Mouse (Mus musculus) CH12.LX (cell line): ENCODE data around the gene Map3k14. TPM values are rescaled to one million over a fixed set of nuclear protein-coding genes. Genes with fewer than 3 reads are reported as not detected.

Experiments used
- DNase-seq: peaks from one replicate; pipeline ENCODE4 v3.0.0-alpha.2; 2013; ENCODE audit errors: extremely low read depth
- H3K27ac ChIP-seq: 2 replicates; pipeline ENCODE4 v1.5.1; 2012; ENCODE audit warnings: low read depth, mild to moderate bottlenecking, control low read depth, moderate library complexity; ENCODE audit not compliant: insufficient read depth
- H3K27me3 ChIP-seq: replicated peaks from 2 replicates; pipeline ENCODE3; 2012; ENCODE audit warnings: inconsistent platforms
- H3K36me3 ChIP-seq, 2 experiments: replicated peaks in 1 of 2; 2 replicates each; pipeline versions ENCODE3 to v1.6.1; 2012; ENCODE audit warnings: inconsistent platforms in 1 of 2, low read length in 1 of 2, mild to moderate bottlenecking in 1 of 2, mixed read lengths in 1 of 2, moderate library complexity in 1 of 2; ENCODE audit not compliant: control insufficient read depth in 1 of 2, insufficient read depth in 1 of 2
- H3K4me1 ChIP-seq, 2 experiments: 2 replicates each; pipeline ENCODE4 v1.6.1; 2012; ENCODE audit warnings: inconsistent platforms in 1 of 2, moderate library complexity in 1 of 2; ENCODE audit not compliant: insufficient read depth in 2 of 2, control insufficient read depth in 1 of 2
- H3K4me2 ChIP-seq: 2 replicates; pipeline ENCODE4 v1.6.1; 2012; ENCODE audit warnings: low read depth, mild to moderate bottlenecking, control low read depth; ENCODE audit not compliant: poor library complexity, insufficient read depth, severe bottlenecking
- H3K4me3 ChIP-seq, 3 experiments: fragments of 150-350 bp in 1 of 3; sonication (generic) in 1 of 3; replicated peaks in 1 of 3; 2 replicates each; pipeline versions ENCODE3 to v1.5.1; 2011 to 2012; ENCODE audit warnings: low read depth in 2 of 3, low read length in 2 of 3, mild to moderate bottlenecking in 2 of 3, moderate library complexity in 2 of 3, control low read depth in 1 of 3, improper control_type of control experiment in 1 of 3, inconsistent platforms in 1 of 3, mixed read lengths in 1 of 3; ENCODE audit not compliant: poor library complexity in 1 of 3
- H3K79me2 ChIP-seq: replicated peaks from 2 replicates; pipeline ENCODE4 v1.6.1; 2012; ENCODE audit warnings: mild to moderate bottlenecking, moderate library complexity; ENCODE audit not compliant: control insufficient read depth, poor library complexity, insufficient read depth, severe bottlenecking; ENCODE audit errors: extremely low read depth
- H3K9ac ChIP-seq: 2 replicates; pipeline ENCODE4 v1.6.1; 2012; ENCODE audit warnings: low read depth, mild to moderate bottlenecking, control low read depth, moderate library complexity; ENCODE audit not compliant: insufficient read depth
- H3K9me3 ChIP-seq: replicated peaks from 2 replicates; pipeline ENCODE3; 2012; ENCODE audit warnings: low read length, inconsistent platforms, mixed read lengths
- BHLHE40 ChIP-seq: IDR thresholded peaks from 2 replicates; pipeline ENCODE4 v1.6.1; 2011; ENCODE audit warnings: mild to moderate bottlenecking, low read depth, low read length, improper control_type of control experiment
- CTCF ChIP-seq, 2 experiments: IDR thresholded peaks in 1 of 2; conservative IDR thresholded peaks in 1 of 2; 2 replicates each; pipeline ENCODE4 v1.5.1; 2011 to 2012; ENCODE audit warnings: low read depth in 2 of 2, low read length in 2 of 2, improper control_type of control experiment in 1 of 2, inconsistent platforms in 1 of 2, mild to moderate bottlenecking in 1 of 2, moderate library complexity in 1 of 2
- HCFC1 ChIP-seq: IDR thresholded peaks from 2 replicates; pipeline ENCODE4 v1.6.1; 2012; ENCODE audit warnings: low read depth, mild to moderate bottlenecking, inconsistent platforms, low read length, improper control_type of control experiment
- IRF4 ChIP-seq: IDR thresholded peaks from 2 replicates; pipeline ENCODE4 v1.6.1; 2014; ENCODE audit warnings: low read depth, mild to moderate bottlenecking, inconsistent platforms, low read length, improper control_type of control experiment
- MEF2A ChIP-seq: IDR thresholded peaks from 2 replicates; pipeline ENCODE4 v1.6.1; 2014; ENCODE audit warnings: low read depth, mild to moderate bottlenecking, inconsistent platforms, low read length, improper control_type of control experiment, borderline replicate concordance
- NELFE ChIP-seq: IDR thresholded peaks from 2 replicates; pipeline ENCODE4 v1.6.1; 2011; ENCODE audit warnings: low read depth, low read length, improper control_type of control experiment
- NRF1 ChIP-seq: IDR thresholded peaks from 2 replicates; pipeline ENCODE4 v1.6.1; 2014; ENCODE audit warnings: low read depth, mild to moderate bottlenecking, inconsistent platforms, low read length, improper control_type of control experiment, moderate library complexity
- PAX5 ChIP-seq: IDR thresholded peaks from 2 replicates; pipeline ENCODE4 v1.6.1; 2012; ENCODE audit warnings: low read length, inconsistent platforms, mixed read lengths
- RAD21 ChIP-seq: IDR thresholded peaks from 2 replicates; pipeline ENCODE4 v1.6.1; 2011; ENCODE audit warnings: low read depth, mild to moderate bottlenecking, low read length, improper control_type of control experiment, moderate library complexity
- SMC3 ChIP-seq: IDR thresholded peaks from 2 replicates; pipeline ENCODE4 v1.6.1; 2011; ENCODE audit warnings: low read depth, low read length, improper control_type of control experiment
- ZMIZ1 ChIP-seq: IDR thresholded peaks from 2 replicates; pipeline ENCODE4 v1.6.1; 2012; ENCODE audit warnings: low read depth, mild to moderate bottlenecking, inconsistent platforms, low read length, improper control_type of control experiment
- dilution Hi-C: fragments of 300-500 bp; cut with MboI; formaldehyde crosslinking; loops from 2 replicates; pipeline ENCODE4 v1.14.3; 2020; ENCODE audit warnings: low sequenced_read_pairs; ENCODE audit not compliant: extremely low pct_unique_long_range_greater_than_20kb, extremely low pct_ligation_motif_present
- in situ Hi-C: fragments of 300-500 bp; cut with MboI; formaldehyde crosslinking; loops from 3 replicates; pipeline ENCODE4 v1.14.3; 2019; ENCODE audit warnings: low sequenced_read_pairs, low pct_ligation_motif_present, low pct_unique_long_range_greater_than_20kb, mixed read lengths
- polyA plus RNA-seq: library from polyadenylated mRNA; unstranded; fragments of >175 nt; gene quantifications from 2 replicates; pipeline ENCODE4 v1.2.1, GENCODE M21; 2012; ENCODE audit warnings: low read depth; ENCODE audit not compliant: insufficient read length
- total RNA-seq, 2 experiments: library from RNA; depleted of rRNA; stranded (reverse); fragments of 300-350 nt in 1 of 2; fragments of >200 nt in 1 of 2; gene quantifications; 2 replicates each; pipeline ENCODE4 v1.2.3; 2012 to 2014

Map3k14 gene
- total and polyA plus RNA-seq, 3 experiments = 4.5 to 11.2 (median 9.9) TPM

GRCm38 (mm10) chr11:103198911-103199803, 68.1 kb downstream of the Map3k14 start:
- H3K9ac ChIP-seq = no peak overlapping the region
- no peaks in the 10 kb centered on the region for H3K9me3 ChIP-seq
- H3K27me3 ChIP-seq = no peaks in the 10 kb centered on the region
- H3K27ac ChIP-seq = no peak overlapping the region
- H3K79me2 ChIP-seq = no peaks in the 10 kb centered on the region
- DNase-seq = no peak
- no peak overlapping the region for H3K4me2 ChIP-seq
- H3K4me3 ChIP-seq = no peak overlapping the region
- peaks cover 58 to 68% of the 10 kb centered on the region in 2 experiments for H3K36me3 ChIP-seq
- no peak for TF ChIP-seq RAD21
- TF ChIP-seq MEF2A = no peak
- in situ Hi-C loops = no loop called here
- H3K4me1 ChIP-seq = peaks cover 0 to 13% of the 10 kb centered on the region in 2 experiments; a peak in 2 of 4 replicates
- dilution Hi-C loops = no loop called here

- Histone ChIP-seq H3K4me2 (no peak overlapping the region), H3K27me3 (no peaks in the 10 kb centered on the region), H3K27ac (no peak overlapping the region), H3K9ac (no peak overlapping the region), H3K79me2 (no peaks in the 10 kb centered on the region), H3K4me3 (no peak overlapping the region), H3K36me3 (peaks cover 66 to 76% of the 10 kb centered on the region in 2 experiments), H3K4me1 (peaks cover 0 to 13% of the 10 kb centered on the region in 2 experiments; a peak in 2 of 4 replicates), H3K9me3 (no peaks in the 10 kb centered on the region)
- in situ Hi-C loops = no loop called here
- TF ChIP-seq NELFE = no peak
- TF ChIP-seq ZMIZ1 = no peak
- dilution Hi-C loops = no loop called here
- DNase-seq = no peak
These were observed 68.9 kb downstream of the Map3k14 start for GRCm38 (mm10) chr11:103198339-103198738.

DNA sequence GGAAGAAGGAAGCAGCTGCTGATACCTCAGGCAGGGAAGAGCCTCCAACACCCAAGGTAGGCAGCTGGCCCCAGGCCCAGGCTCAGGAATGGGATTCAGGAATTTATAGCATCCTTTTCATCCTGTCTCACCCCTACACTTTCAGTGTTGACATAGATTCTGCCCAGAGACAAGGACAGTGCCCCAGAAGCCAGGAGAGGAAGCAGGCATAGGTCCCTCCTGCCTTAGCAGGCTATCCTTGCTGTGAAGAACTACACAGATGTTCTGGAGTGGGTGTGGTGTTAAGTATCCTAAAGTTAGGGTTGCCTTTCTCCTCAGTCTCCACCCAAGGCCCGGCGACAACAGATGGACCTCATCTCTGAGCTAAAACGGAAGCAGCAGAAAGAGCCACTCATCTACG, 69.9 kb downstream of the Map3k14 start:
- in situ Hi-C loops (no loop called here), dilution Hi-C loops (no loop called here)
- no peak overlapping the region for H3K4me2 ChIP-seq
- H3K4me1 ChIP-seq = peaks cover 0 to 13% of the 10 kb centered on the region in 2 experiments; a peak in 2 of 4 replicates
- peaks cover 76 to 86% of the 10 kb centered on the region in 2 experiments for H3K36me3 ChIP-seq
- H3K79me2 ChIP-seq = no peaks in the 10 kb centered on the region
- no peak overlapping the region for H3K9ac ChIP-seq
- TF ChIP-seq CTCF (conservative IDR thresholded peaks at IDR 0.05 in 1 of 2, IDR thresholded peaks at IDR 0.05 in 1 of 2; ENCODE audit: low read depth in 2 of 2, low read length in 2 of 2) (no peak), PAX5 (no peak), BHLHE40 (no peak), IRF4 (no peak), MEF2A (no peak), SMC3 (no peak), HCFC1 (no peak), NRF1 (no peak)
- no peaks in the 10 kb centered on the region for H3K27me3 ChIP-seq
- no peaks in the 10 kb centered on the region for H3K9me3 ChIP-seq
- H3K4me3 ChIP-seq = no peak overlapping the region
- no peak for DNase-seq
- no peak overlapping the region for H3K27ac ChIP-seq
